Mouse (Mus musculus): ENCODE results near the gene Arhgef9.

- TF ChIP-seq POLR2A (IDR thresholded peaks at IDR 0.05; ENCODE audit: borderline replicate concordance, control insufficient read depth, low read depth, low read length) (no peak), CTCF (IDR thresholded peaks at IDR 0.05; ENCODE audit: control insufficient read depth, insufficient read depth, low read length) (no peak)
Measured at GRCm38 (mm10) chrX:95132996-95133395, 63.7 kb downstream of the Arhgef9 start.
